In the genomic region with DNA sequence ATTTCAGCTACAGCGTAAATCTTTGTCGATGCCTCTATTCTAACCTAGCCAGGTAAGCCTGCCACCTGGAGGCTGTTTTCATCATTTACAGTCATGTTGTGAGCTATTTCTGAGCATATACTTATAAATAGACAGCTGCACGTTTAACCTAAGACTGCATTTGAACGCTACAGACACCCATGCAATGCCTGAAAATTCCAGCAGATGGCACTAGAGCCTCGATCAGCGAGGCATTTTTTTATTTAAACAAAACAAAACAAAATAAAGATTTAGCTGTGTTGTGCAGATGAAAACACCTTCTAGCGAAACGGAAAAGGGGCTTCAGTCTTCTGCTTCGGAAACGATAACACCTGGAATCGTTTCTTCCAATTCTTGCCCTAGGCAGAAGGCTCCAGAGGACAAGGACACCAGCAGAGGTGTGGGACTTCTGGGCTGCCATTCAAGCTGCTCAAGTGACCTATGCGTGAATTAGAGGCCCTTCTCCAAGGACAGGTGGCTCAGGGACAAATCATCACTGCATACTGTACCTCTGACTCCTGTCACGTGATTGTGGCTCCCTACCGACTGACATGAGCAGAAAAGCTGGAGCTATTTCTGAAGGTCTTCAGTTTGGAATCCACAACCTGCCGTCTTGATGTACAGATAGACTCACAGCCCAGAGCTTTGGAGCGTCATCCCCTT, we compare ENCODE assay signal across 8 mouse cellular contexts. TPM values are rescaled to one million over a fixed set of nuclear protein-coding genes. Genes with fewer than 3 reads are reported as not detected.
A peak's percentile ranks its signal among the peaks of the same experiment; 100 is the strongest.
DNase-seq lines count a peak whose midpoint lies in the region; ATAC-seq lines count a peak whose summit lies in the region.

No protein-coding gene starts in this region.

- H3K27me3 ChIP-seq in intestine, embryonic 14.5 days (replicated peaks; ENCODE audit: control insufficient read depth, insufficient read depth, low read length), result no peaks in the 10 kb centered on the region

- 30% methylated on average over 16 of the region's 16 CpGs for WGBS in intestine, embryonic 14.5 days

- H3K4me3 ChIP-seq in intestine, embryonic 14.5 days (ENCODE audit: low read depth, low read length), result no peak overlapping the region

- no peak overlapping the region; the same call in 1 of the 2 replicates for H3K4me2 ChIP-seq in intestine, embryonic 14.5 days (ENCODE audit: low read length)

- ATAC-seq in intestine, embryonic 14.5 days (replicated peaks; ENCODE audit: low FRiP score, low TSS enrichment, low read depth), result no peak

- DNase-seq in heart, adult 11 months, result peak; percentile 97
- no peak for DNase-seq in heart, postnatal 25 days (ENCODE audit: low spot score)
- peak; percentile 76 to 80 for DNase-seq in cerebellum, postnatal 4 days (ENCODE audit: low spot score in 2 of 2)
- peak; percentile 30 for DNase-seq in gastrocnemius, postnatal 14 days
- peak; percentile 96 for DNase-seq in intestine, embryonic 14.5 days (ENCODE audit: low spot score)
- DNase-seq in left cerebral cortex, postnatal 25 days (ENCODE audit: low spot score in 2 of 2), result peak; percentile 55 to 65
- DNase-seq in mesoderm, embryonic 11.5 days (ENCODE audit: low read depth, low spot score), result peak; percentile 71
- DNase-seq in right cerebral cortex, postnatal 25 days, result peak; percentile 30

- intact Hi-C loops in heart, postnatal 25 days (cut with DNase I), result loop anchor here (2.0 kb wide), 2 partner anchors 130 to 306 kb away; no protein-coding TSS in a partner anchor
- intact Hi-C loops in gastrocnemius, postnatal 14 days (cut with DNase I; ENCODE audit: low total_unique reads), result loop anchor here (5.0 kb wide), 1 partner anchor 306 kb away; no protein-coding TSS in a partner anchor
- intact Hi-C loops in left cerebral cortex, postnatal 25 days (cut with DNase I), result loop anchor here (1.0 to 2.0 kb wide), 2 partner anchors 128 to 306 kb away; no protein-coding TSS in a partner anchor

- no peaks in the 10 kb centered on the region for H3K36me3 ChIP-seq in intestine, embryonic 14.5 days (ENCODE audit: control insufficient read depth, insufficient read depth, low read length)

- no peak overlapping the region for H3K9ac ChIP-seq in intestine, embryonic 14.5 days (ENCODE audit: low read length)

- no peaks in the 10 kb centered on the region for H3K9me3 ChIP-seq in intestine, embryonic 14.5 days (ENCODE audit: control insufficient read depth, low read length)

- no peaks in the 10 kb centered on the region for H3K4me1 ChIP-seq in intestine, embryonic 14.5 days (replicated peaks; ENCODE audit: control insufficient read depth, insufficient read depth, low read length)

- H3K27ac ChIP-seq in intestine, embryonic 14.5 days (ENCODE audit: low read depth), result no peak overlapping the region

RNA-seq across cellular contexts. Expression of a gene that starts 17.0 kb away (rescaled TPM):
- not detected for total RNA-seq in heart, postnatal 25 days (2021)
- not detected for total RNA-seq in gastrocnemius, postnatal 14 days (2021)
- not detected in 2 replicates for polyA plus RNA-seq in intestine, embryonic 14.5 days (2014; fragmentation: Nextera tagmentation; extraction: Ambion mirVana)
- not detected for total RNA-seq in left cerebral cortex, postnatal 25 days (2021)

RNA-seq across cellular contexts. Expression of a gene that starts 20.0 kb away (rescaled TPM):
- under 1 TPM in 1 of 2 experiments, not detected in 1; 0.70 TPM for total RNA-seq in heart, postnatal 25 days (2021)
- total RNA-seq in gastrocnemius, postnatal 14 days (2021), result not detected
- 0.37 and 0.89 TPM in 2 replicates for polyA plus RNA-seq in intestine, embryonic 14.5 days (2014; fragmentation: Nextera tagmentation; extraction: Ambion mirVana)
- not detected for total RNA-seq in left cerebral cortex, postnatal 25 days (2021)

RNA-seq across cellular contexts. Expression of a gene that starts 55.2 kb away (rescaled TPM):
- total RNA-seq in heart, postnatal 25 days (2021), result not detected
- not detected for total RNA-seq in gastrocnemius, postnatal 14 days (2021)
- polyA plus RNA-seq in intestine, embryonic 14.5 days (2014; fragmentation: Nextera tagmentation; extraction: Ambion mirVana), result not detected in 2 replicates
- total RNA-seq in left cerebral cortex, postnatal 25 days (2021), result not detected
